ENCODE assay signal across 11 mouse cellular contexts in genomic region chr8:78437140-78438045, GRCm38 (mm10). TPM values are rescaled to one million over a fixed set of nuclear protein-coding genes. Genes with fewer than 3 reads are reported as not detected.
DNase-seq lines count a peak whose midpoint lies in the region; ATAC-seq and TF ChIP-seq lines count a peak whose summit lies in the region.
"Had no signal": no experiment of that assay in that cellular context is flagged by ENCODE, and none has a peak within 500 bp of the region (broad histone marks: within the 10 kb centered on the region; RNA-seq: fewer than 3 reads in every experiment).

No protein-coding gene starts in this region.

- no peak for ATAC-seq in heart, postnatal 0 days (ENCODE audit: insufficient read depth, low read depth)
- peak; percentile 65 for ATAC-seq in hindbrain, embryonic 13.5 days (ENCODE audit: low FRiP score)

- no peaks in the 10 kb centered on the region for H3K9me3 ChIP-seq in heart, postnatal 0 days (replicated peaks; ENCODE audit: control insufficient read depth, low read length)
- H3K9me3 ChIP-seq in hindbrain, embryonic 13.5 days = no peaks in the 10 kb centered on the region

- peak overlapping the region; percentile 52; the same call in 1 of the 2 replicates for H3K4me2 ChIP-seq in heart, postnatal 0 days (ENCODE audit: low read depth, low read length)
- peak overlapping the region; percentile 76 for H3K4me2 ChIP-seq in hindbrain, embryonic 13.5 days

- no peak for DNase-seq in heart, postnatal 0 days (ENCODE audit: low spot score)
- DNase-seq in heart, postnatal 4 days = no peak
- DNase-seq in brain, embryonic 14.5 days (ENCODE audit: low read depth) = peak; percentile 67
- peak; percentile 43 for DNase-seq in neural tube, embryonic 10.5 days (ENCODE audit: extremely low spot score, low spot score)
- DNase-seq in thymus, postnatal 10 days (ENCODE audit: low spot score in 2 of 2) = no peak
- DNase-seq in layer of hippocampus, postnatal 14 days (ENCODE audit: low spot score in 2 of 2) = no peak
- DNase-seq in frontal cortex, postnatal 25 days (ENCODE audit: low spot score in 2 of 2) = no peak
- DNase-seq: gastrocnemius, postnatal 25 days had no signal

- no peaks in the 10 kb centered on the region for H3K4me1 ChIP-seq in heart, postnatal 0 days (ENCODE audit: control insufficient read depth, insufficient read depth)
- H3K4me1 ChIP-seq in hindbrain, embryonic 13.5 days (replicated peaks) = peaks cover 42% of the 10 kb centered on the region

- 5% methylated on average over 32 of the region's 32 CpGs for whole genome bisulfite sequencing in heart, postnatal 0 days
- WGBS in hindbrain, embryonic 13.5 days = 1% methylated on average over 32 of the region's 32 CpGs

- no peaks in the 10 kb centered on the region for H3K36me3 ChIP-seq in heart, postnatal 0 days (replicated peaks; ENCODE audit: control insufficient read depth, insufficient read depth, low read length)
- no peaks in the 10 kb centered on the region for H3K36me3 ChIP-seq in hindbrain, embryonic 13.5 days
- H3K36me3 ChIP-seq: G1E had no signal

- peak overlapping the region; percentile 38 for H3K4me3 ChIP-seq in heart, postnatal 0 days (ENCODE audit: low read depth, low read length)
- H3K4me3 ChIP-seq in hindbrain, embryonic 13.5 days = peak overlapping the region; percentile 50
- H3K4me3 ChIP-seq: left cerebral cortex, adult 2 months had no signal

- H3K27ac ChIP-seq in heart, postnatal 0 days (ENCODE audit: low read depth) = no peak overlapping the region
- H3K27ac ChIP-seq in hindbrain, embryonic 13.5 days = peak overlapping the region; percentile 78
- H3K27ac ChIP-seq: left cerebral cortex, adult 2 months had no signal

- TF ChIP-seq EP300 in heart, postnatal 0 days (IDR thresholded peaks at IDR 0.05; ENCODE audit: low read depth) = no peak

- H3K27me3 ChIP-seq in heart, postnatal 0 days (ENCODE audit: control insufficient read depth, insufficient read depth, low read length) = peaks cover 90% of the 10 kb centered on the region
- peaks cover 92% of the 10 kb centered on the region for H3K27me3 ChIP-seq in hindbrain, embryonic 13.5 days

- TF ChIP-seq POLR2A in brain, embryonic 14.5 days (IDR thresholded peaks at IDR 0.05; ENCODE audit: borderline replicate concordance, extremely low read depth, insufficient read depth, insufficient read length, poor library complexity, severe bottlenecking) = no peak

- no peak overlapping the region for H3K9ac ChIP-seq in heart, postnatal 0 days (replicated peaks; ENCODE audit: low read depth, low read length)
- peak overlapping the region; percentile 69 for H3K9ac ChIP-seq in hindbrain, embryonic 13.5 days

- no peak for TF ChIP-seq CTCF in heart, postnatal 0 days (IDR thresholded peaks at IDR 0.05; ENCODE audit: low read depth)
- no peak for TF ChIP-seq CTCF in brain, embryonic 14.5 days (IDR thresholded peaks at IDR 0.05; ENCODE audit: borderline replicate concordance, extremely low read depth, insufficient read depth, insufficient read length)

RNA-seq across cellular contexts. Expression of gene Pou4f2, which starts 0.9 kb away (rescaled TPM):
- total RNA-seq in heart, postnatal 0 days (2014; rRNA removed; ENCODE audit: low replicate concordance) = not detected in 2 replicates
- polyA plus RNA-seq in heart, postnatal 0 days (2015; fragmentation: Nextera tagmentation; extraction: Ambion mirVana) = not detected in 2 replicates
- total RNA-seq in heart, postnatal 4 days (2021) = not detected
- 8.9 and 16.4 TPM in 2 replicates for polyA plus RNA-seq in brain, embryonic 14.5 days (2012; rRNA removed)
- 4.9 and 5.3 TPM in 2 replicates for polyA plus RNA-seq in hindbrain, embryonic 13.5 days (2015; fragmentation: Nextera tagmentation; extraction: Ambion mirVana)
- total RNA-seq in layer of hippocampus, postnatal 14 days (2021) = not detected
- total RNA-seq: gastrocnemius, postnatal 25 days; left cerebral cortex, adult 2 months had no signal
- polyA plus RNA-seq: G1E had no signal

Comparison
In these comparisons a context has a peak if more than half of its experiments do, and no peak if none do; other contexts are left out.
1. DNase-seq: peak in brain, embryonic 14.5 days (single experiment) and neural tube, embryonic 10.5 days (single experiment); none in heart, postnatal 0 days (single experiment), heart, postnatal 4 days (single experiment), thymus, postnatal 10 days (0 of 2), layer of hippocampus, postnatal 14 days (0 of 2) and frontal cortex, postnatal 25 days (0 of 2).